Mouse (Mus musculus) inflammation-experienced regulatory T-cells, adult 6 months (primary cell): ENCODE measurements around the gene Ccp110. TPM values are rescaled to one million over a fixed set of nuclear protein-coding genes. Genes with fewer than 3 reads are reported as not detected.

Experiments used
- ATAC-seq: one replicate; pipeline ENCODE4 v1.8.0; 2017
- polyA plus RNA-seq, 3 experiments: library from polyadenylated mRNA; unstranded; fragments of 100-300 nt; shearing (Covaris generic); gene quantifications; one replicate each; pipeline ENCODE4 v1.2.1; 2017

Ccp110 gene
- 1 to 10 TPM; 3.5 to 8.4 (median 5.1) TPM for polyA plus RNA-seq

GRCm38 (mm10) chr7:118712228-118713173, at the start of gene Ccp110:
Gene Ccp110, plus strand, starts transcription at chr7:118712552.
- ATAC-seq, result peak; percentile 100

- ATAC-seq, result no peak
Measured at GRCm38 (mm10) chr7:118667773-118668172, 44.6 kb upstream of the Ccp110 start.

GRCm38 (mm10) chr7:118670142-118670541, 42.2 kb upstream of the Ccp110 start:
- ATAC-seq, result no peak

- no peak for ATAC-seq
Measured at GRCm38 (mm10) chr7:118676826-118677225, 35.5 kb upstream of the Ccp110 start.

- ATAC-seq, result peak; percentile 56
Measured at GRCm38 (mm10) chr7:118688199-118688598, 24.2 kb upstream of the Ccp110 start.

- ATAC-seq, result no peak
Measured at GRCm38 (mm10) chr7:118689088-118689487, 23.3 kb upstream of the Ccp110 start.

GRCm38 (mm10) chr7:118691287-118691686, 21.1 kb upstream of the Ccp110 start:
- ATAC-seq, result no peak

- ATAC-seq, result no peak
Measured at GRCm38 (mm10) chr7:118696146-118696545, 16.2 kb upstream of the Ccp110 start.

- no peak for ATAC-seq
Measured at GRCm38 (mm10) chr7:118697168-118697567, 15.2 kb upstream of the Ccp110 start.

- no peak for ATAC-seq
Measured at GRCm38 (mm10) chr7:118698882-118699281, 13.5 kb upstream of the Ccp110 start.

- ATAC-seq, result no peak
Measured at GRCm38 (mm10) chr7:118703144-118703561, 9.2 kb upstream of the Ccp110 start.

- no peak for ATAC-seq
Measured at GRCm38 (mm10) chr7:118704001-118704850, 8.1 kb upstream of the Ccp110 start.

GRCm38 (mm10) chr7:118705101-118705961, 7.0 kb upstream of the Ccp110 start, which contains the start of gene Gde1:
Gene Gde1, minus strand, starts transcription at chr7:118705778.
- peak; percentile 92 for ATAC-seq

- ATAC-seq, result no peak
Measured at GRCm38 (mm10) chr7:118706051-118706450, 6.3 kb upstream of the Ccp110 start.

- no peak for ATAC-seq
Measured at GRCm38 (mm10) chr7:118706488-118706887, 5.9 kb upstream of the Ccp110 start.

- ATAC-seq, result no peak
Measured at GRCm38 (mm10) chr7:118707216-118707615, 5.1 kb upstream of the Ccp110 start.

GRCm38 (mm10) chr7:118708002-118708401, 4.3 kb upstream of the Ccp110 start:
- ATAC-seq, result no peak

- no peak for ATAC-seq
Measured at GRCm38 (mm10) chr7:118710776-118711175, 1.6 kb upstream of the Ccp110 start.

GRCm38 (mm10) chr7:118714873-118715272, 2.5 kb downstream of the Ccp110 start:
- ATAC-seq, result no peak

GRCm38 (mm10) chr7:118718066-118718465, 5.7 kb downstream of the Ccp110 start:
- no peak for ATAC-seq

GRCm38 (mm10) chr7:118723927-118724326, 11.6 kb downstream of the Ccp110 start:
- ATAC-seq, result no peak

- ATAC-seq, result no peak
Measured at GRCm38 (mm10) chr7:118725459-118725858, 13.1 kb downstream of the Ccp110 start.
